Mouse (Mus musculus): ENCODE results near the gene Dnajb2. TPM values are rescaled to one million over a fixed set of nuclear protein-coding genes. Genes with fewer than 3 reads are reported as not detected.
A peak's percentile ranks its signal among the peaks of the same experiment; 100 is the strongest.
"Not testable (repeated sequence)": the region's sequence is repeated elsewhere in the genome, so short reads cannot be mapped to it uniquely, and the experiment has no call there.

Gene Dnajb2
- total RNA-seq, 1 experiment from 2014 or later, result 9.5 TPM

GRCm38 (mm10) chr1:75218227-75219001 is 17.8 kb upstream of the Dnajb2 start:
- ATAC-seq (replicated peaks; ENCODE audit: low read depth, poor library complexity, severe bottlenecking), result peak; percentile 24

GRCm38 (mm10) chr1:75219078-75219477 is 17.1 kb upstream of the Dnajb2 start:
- ATAC-seq (replicated peaks; ENCODE audit: low read depth, poor library complexity, severe bottlenecking), result peak; percentile 70

- no peak for ATAC-seq (replicated peaks; ENCODE audit: low read depth, poor library complexity, severe bottlenecking)
Measured at GRCm38 (mm10) chr1:75219531-75219930, 16.7 kb upstream of the Dnajb2 start, which contains the start of gene Tuba4a. Gene Tuba4a (minus strand): TSS chr1:75219865.

- ATAC-seq (replicated peaks; ENCODE audit: low read depth, poor library complexity, severe bottlenecking), result no peak
Measured at GRCm38 (mm10) chr1:75221538-75221937, 14.7 kb upstream of the Dnajb2 start.

DNA sequence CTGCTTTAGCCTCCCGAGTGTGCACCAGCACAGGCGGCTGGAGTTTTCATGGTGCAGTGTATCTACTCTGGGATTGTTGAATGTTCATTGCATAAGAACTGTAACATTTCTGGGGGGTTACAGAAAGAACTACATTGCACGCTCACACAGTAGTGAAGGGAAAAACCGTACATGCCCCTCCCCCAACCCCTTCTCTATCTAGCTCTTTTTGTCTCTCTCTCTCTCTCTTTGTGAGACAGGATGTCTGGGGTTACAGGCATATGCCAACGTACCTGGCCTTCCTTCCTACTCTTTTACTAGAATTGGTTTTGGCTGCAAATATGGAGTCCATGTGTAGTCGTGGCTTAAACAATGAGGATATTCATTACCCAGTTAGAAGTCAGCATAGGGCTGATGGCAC is 13.3 kb upstream of the Dnajb2 start:
- no peak for ATAC-seq (replicated peaks; ENCODE audit: low read depth, poor library complexity, severe bottlenecking)

DNA sequence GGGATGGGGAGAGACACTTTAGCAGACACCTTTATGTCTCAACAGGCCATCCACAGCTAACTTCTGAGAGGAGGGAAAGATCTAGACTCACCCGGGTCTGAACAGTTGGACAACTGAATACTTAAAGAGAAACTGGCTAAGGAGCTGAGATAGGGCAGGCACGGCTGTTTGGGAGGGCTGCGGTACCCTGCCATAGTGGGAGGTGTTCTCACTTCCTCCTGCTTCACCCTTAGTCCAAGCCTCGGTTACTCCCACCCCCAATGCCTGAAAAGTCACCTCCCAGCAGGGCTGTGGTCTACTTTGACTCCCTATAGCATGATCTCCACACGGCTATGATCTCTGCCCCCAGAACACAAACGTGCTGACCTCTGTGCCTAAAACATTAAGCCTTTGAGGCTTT is 12.7 kb upstream of the Dnajb2 start:
- ATAC-seq (replicated peaks; ENCODE audit: low read depth, poor library complexity, severe bottlenecking), result peak; percentile 65

GRCm38 (mm10) chr1:75225473-75225872 is 10.7 kb upstream of the Dnajb2 start:
- no peak for ATAC-seq (replicated peaks; ENCODE audit: low read depth, poor library complexity, severe bottlenecking)

- no peak for ATAC-seq (replicated peaks; ENCODE audit: low read depth, poor library complexity, severe bottlenecking)
Measured at GRCm38 (mm10) chr1:75226138-75226537, 10.1 kb upstream of the Dnajb2 start.

DNA sequence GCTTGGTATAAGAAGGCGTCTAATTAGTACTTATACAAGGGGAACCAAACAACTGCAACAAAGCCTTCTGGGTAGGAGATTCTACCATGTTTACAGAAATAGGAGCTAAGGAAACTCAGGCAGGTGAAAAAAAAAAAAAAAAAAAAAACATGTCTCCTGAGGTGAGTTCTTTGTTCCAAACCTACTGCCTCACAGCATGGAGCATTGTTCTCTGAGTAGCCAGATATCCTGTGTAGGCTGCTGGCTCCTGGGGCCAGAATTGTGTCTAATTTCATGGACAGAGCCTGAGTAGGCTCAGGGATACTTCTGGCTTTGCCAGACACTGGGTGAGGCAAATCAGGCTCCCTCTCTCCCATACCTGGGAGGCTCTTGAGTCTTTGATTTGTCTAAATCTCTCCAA is 8.6 kb upstream of the Dnajb2 start:
- no peak for ATAC-seq (replicated peaks; ENCODE audit: low read depth, poor library complexity, severe bottlenecking)

DNA sequence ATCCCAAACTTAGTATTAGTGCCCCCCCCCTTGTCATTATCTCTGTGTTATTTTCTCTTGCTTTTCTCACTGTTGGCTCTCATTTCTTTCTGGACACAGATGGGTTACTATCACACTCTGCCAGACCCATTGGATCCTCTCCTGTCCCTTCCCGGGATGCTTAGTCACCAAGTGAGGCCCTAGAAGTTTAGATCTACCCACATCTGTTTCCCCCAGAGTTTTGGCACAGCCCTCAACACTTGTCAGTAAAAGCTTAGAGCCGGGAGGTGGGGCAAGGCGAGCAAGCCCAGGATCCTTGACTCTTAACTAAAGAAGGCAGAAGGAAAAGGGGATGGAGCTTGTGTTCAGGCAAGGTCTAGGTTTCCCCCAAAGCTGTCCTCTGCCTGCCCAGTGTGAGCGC is 7.0 kb upstream of the Dnajb2 start:
- ATAC-seq (replicated peaks; ENCODE audit: low read depth, poor library complexity, severe bottlenecking), result peak; percentile 81

DNA sequence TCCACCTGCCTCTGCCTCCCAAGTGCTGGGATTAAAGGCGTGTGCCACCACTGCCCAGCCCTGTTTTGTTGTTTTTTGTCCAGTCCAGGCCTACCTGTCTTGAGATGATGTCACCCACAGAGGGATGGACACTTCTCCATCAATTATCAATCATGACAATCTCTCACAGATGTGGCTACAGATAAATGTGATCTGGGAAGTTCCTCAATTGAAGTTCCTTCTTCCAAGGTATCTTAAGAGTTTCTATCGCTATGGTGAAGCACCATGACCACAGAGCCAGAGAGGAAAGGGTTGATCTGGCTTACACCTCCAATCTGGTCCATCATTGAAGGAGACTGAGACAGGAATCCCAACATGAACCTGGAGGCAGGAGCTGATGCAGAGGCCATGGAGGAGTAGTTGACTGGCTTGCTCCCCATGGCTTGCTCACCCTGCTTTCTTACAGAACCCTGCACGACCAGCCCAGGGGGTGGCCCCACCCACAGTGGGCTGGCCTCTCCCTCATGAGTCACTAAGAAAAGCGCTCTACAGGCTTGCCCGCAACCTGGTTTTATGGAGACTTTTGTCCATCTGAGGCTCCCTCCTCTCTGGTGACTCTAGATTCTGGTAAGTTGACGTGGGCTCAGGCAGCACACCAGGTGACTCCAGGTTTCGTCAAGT is 5.7 kb upstream of the Dnajb2 start:
- peak; percentile 10; the same call in 1 of the 2 replicates for ATAC-seq (replicated peaks; ENCODE audit: low read depth, poor library complexity, severe bottlenecking)

DNA sequence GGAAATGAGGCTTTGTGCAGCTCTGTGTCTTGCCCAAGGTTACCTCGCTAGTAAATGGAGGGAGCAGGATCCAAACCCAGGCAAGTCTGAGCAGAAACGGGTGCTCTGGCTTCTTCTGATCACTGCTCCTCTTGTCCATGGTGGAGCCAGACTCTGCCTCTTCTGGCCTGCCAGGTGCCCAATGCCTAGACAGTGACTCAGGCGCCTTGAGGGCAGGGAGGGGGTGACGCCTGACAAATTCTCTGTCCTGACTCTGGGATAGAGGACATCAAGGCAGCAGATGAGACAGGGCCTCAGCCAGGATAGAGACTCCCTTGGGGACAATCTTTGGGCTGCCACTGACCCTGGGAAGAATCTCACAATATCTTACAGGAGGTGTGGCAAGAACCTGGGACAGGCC is 5.0 kb upstream of the Dnajb2 start:
- ATAC-seq (replicated peaks; ENCODE audit: low read depth, poor library complexity, severe bottlenecking), result no peak

- ATAC-seq (replicated peaks; ENCODE audit: low read depth, poor library complexity, severe bottlenecking), result no peak
Measured at GRCm38 (mm10) chr1:75231664-75232152, 4.5 kb upstream of the Dnajb2 start, which contains the start of gene A630095N17Rik. Gene A630095N17Rik (minus strand): TSS chr1:75232102.

DNA sequence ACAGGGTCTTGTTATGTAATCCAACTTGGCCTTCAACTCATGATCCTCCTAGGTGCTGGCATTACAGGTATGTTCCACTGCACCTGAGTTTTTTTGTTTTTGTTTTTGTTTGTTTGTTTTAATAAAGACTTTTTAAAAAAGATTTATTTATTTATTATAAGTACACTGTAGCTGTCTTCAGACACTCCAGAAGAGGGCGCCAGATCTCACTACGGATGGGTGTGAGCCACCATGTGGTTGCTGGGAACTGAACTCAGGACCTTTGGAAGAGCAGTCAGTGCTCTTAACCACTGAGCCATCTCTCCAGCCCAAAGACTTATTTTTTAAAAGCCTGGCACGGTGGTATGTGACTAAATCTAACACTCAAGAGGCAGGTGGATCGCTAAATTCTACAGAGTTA is 3.7 kb upstream of the Dnajb2 start:
- ATAC-seq (replicated peaks; ENCODE audit: low read depth, poor library complexity, severe bottlenecking), result not testable (repeated sequence)

GRCm38 (mm10) chr1:75234606-75235005 is 1.6 kb upstream of the Dnajb2 start:
- peak; percentile 75 for ATAC-seq (replicated peaks; ENCODE audit: low read depth, poor library complexity, severe bottlenecking)

DNA sequence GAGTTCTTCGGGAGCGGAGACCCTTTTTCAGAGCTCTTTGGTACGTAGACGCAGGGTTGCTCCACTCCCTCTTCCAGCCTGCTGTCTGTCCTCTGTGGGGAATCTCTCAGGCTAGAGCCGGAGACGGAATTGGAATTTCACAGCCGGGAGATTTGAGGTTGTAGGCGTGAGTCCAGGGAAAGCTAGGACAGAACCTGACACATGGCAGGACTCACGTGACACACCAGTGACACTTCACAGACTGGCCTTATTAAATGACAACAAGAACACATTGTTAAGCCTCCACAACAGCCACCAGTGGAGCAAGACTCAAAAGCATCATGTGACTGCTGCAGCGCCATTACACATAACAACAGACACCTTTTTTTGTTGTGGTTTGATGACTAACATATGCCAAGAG is 3.4 kb downstream of the Dnajb2 start:
- ATAC-seq (replicated peaks; ENCODE audit: low read depth, poor library complexity, severe bottlenecking), result no peak

- ATAC-seq (replicated peaks; ENCODE audit: low read depth, poor library complexity, severe bottlenecking), result no peak
Measured at GRCm38 (mm10) chr1:75243411-75243810, 7.2 kb downstream of the Dnajb2 start.

- no peak for ATAC-seq (replicated peaks; ENCODE audit: low read depth, poor library complexity, severe bottlenecking)
Measured at GRCm38 (mm10) chr1:75244175-75244826, 8.1 kb downstream of the Dnajb2 start.

GRCm38 (mm10) chr1:75244836-75245235 is 8.6 kb downstream of the Dnajb2 start:
- peak; percentile 89 for ATAC-seq (replicated peaks; ENCODE audit: low read depth, poor library complexity, severe bottlenecking)

DNA sequence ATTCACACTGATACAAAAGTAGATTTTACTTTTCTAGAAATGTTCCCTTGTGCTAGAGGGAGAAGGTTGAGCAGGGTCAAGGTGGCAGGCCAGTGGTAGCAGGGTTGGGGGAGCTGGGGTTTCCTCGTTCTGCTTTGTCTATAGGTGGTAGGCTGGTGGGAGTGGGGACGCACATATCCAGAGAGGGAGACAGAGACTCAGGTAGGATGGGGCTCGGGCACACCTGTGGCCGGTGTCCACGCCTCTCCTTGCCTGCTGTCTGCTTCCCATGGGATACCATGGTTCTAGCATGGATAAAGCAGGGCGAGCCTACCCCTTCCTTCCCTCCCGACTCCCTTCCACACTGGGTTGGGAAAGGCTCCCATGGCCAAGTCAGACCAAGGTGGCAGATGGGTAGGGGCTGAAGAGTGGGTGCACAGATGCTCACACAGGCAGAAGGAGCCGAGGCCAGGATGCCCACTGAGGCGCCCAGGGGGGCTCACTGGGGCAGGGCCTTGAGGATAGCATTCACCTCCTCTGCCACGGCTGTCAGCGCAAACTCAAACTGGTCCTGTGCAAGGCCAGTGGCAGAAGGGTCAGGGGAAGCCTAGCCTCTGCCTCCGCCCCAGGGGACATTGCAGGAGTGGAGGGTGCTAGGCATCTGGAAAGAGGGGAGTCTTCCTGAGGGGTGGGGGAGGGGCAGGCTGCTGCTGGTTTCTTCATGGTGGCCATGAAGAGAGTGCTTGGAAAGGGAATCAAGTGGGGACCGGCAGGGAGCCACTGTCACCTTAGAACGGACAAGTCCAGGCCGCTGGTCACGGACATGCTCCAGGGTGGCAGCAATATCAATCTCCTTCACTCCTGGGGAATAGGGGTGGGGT is 11.1 kb downstream of the Dnajb2 start:
- ATAC-seq (replicated peaks; ENCODE audit: low read depth, poor library complexity, severe bottlenecking), result no peak

All from common myeloid progenitor, adult 5-6 weeks (primary cell).